Mouse (Mus musculus): ENCODE data around the gene Vav1. TPM values are rescaled to one million over a fixed set of nuclear protein-coding genes. Genes with fewer than 3 reads are reported as not detected.

The Vav1 gene
- polyA plus RNA-seq, 1 experiment from 2014 or later = 2.0 TPM

GRCm38 (mm10) chr17:57349067-57349466 lies 70.2 kb downstream of the Vav1 start:
- 74% methylated on average over 5 of the region's 5 CpGs for WGBS
- Histone ChIP-seq H3K4me3 (ENCODE audit: low read length) (no peak overlapping the region), H3K27ac (ENCODE audit: low read length) (no peak overlapping the region), H3K9me3 (ENCODE audit: low read length) (no peaks in the 10 kb centered on the region), H3K27me3 (ENCODE audit: insufficient read depth, low read length) (no peaks in the 10 kb centered on the region), H3K36me3 (ENCODE audit: insufficient read depth, low read length) (no peaks in the 10 kb centered on the region), H3K4me2 (replicated peaks; ENCODE audit: low read depth, low read length) (no peak overlapping the region), H3K4me1 (ENCODE audit: insufficient read depth, low read length) (no peaks in the 10 kb centered on the region), H3K9ac (replicated peaks; ENCODE audit: low read length) (no peak overlapping the region)
- no peak for ATAC-seq (ENCODE audit: low FRiP score, low TSS enrichment)

GRCm38 (mm10) chr17:57350212-57350611 lies 71.3 kb downstream of the Vav1 start:
- no peaks in the 10 kb centered on the region for H3K9me3 ChIP-seq (ENCODE audit: low read length)
- H3K9ac ChIP-seq (replicated peaks; ENCODE audit: low read length) = no peak overlapping the region
- H3K4me1 ChIP-seq (ENCODE audit: insufficient read depth, low read length) = no peaks in the 10 kb centered on the region
- H3K36me3 ChIP-seq (ENCODE audit: insufficient read depth, low read length) = no peaks in the 10 kb centered on the region
- no peak overlapping the region for H3K4me3 ChIP-seq (ENCODE audit: low read length)
- WGBS = 88% methylated on average over 5 of the region's 5 CpGs
- H3K27ac ChIP-seq (ENCODE audit: low read length) = no peak overlapping the region
- H3K4me2 ChIP-seq (replicated peaks; ENCODE audit: low read depth, low read length) = no peak overlapping the region
- no peaks in the 10 kb centered on the region for H3K27me3 ChIP-seq (ENCODE audit: insufficient read depth, low read length)
- ATAC-seq (ENCODE audit: low FRiP score, low TSS enrichment) = no peak

GRCm38 (mm10) chr17:57351107-57351506 lies 72.2 kb downstream of the Vav1 start:
- H3K4me2 ChIP-seq (replicated peaks; ENCODE audit: low read depth, low read length) = no peak overlapping the region
- no peaks in the 10 kb centered on the region for H3K4me1 ChIP-seq (ENCODE audit: insufficient read depth, low read length)
- H3K9me3 ChIP-seq (ENCODE audit: low read length) = no peaks in the 10 kb centered on the region
- no peak overlapping the region for H3K4me3 ChIP-seq (ENCODE audit: low read length)
- no peak overlapping the region for H3K9ac ChIP-seq (replicated peaks; ENCODE audit: low read length)
- H3K27ac ChIP-seq (ENCODE audit: low read length) = no peak overlapping the region
- no peaks in the 10 kb centered on the region for H3K27me3 ChIP-seq (ENCODE audit: insufficient read depth, low read length)
- WGBS = 92% methylated on average over 9 of the region's 9 CpGs
- no peaks in the 10 kb centered on the region for H3K36me3 ChIP-seq (ENCODE audit: insufficient read depth, low read length)
- ATAC-seq (ENCODE audit: low FRiP score, low TSS enrichment) = no peak

- no peaks in the 10 kb centered on the region for H3K9me3 ChIP-seq (ENCODE audit: low read length)
- 38% methylated on average over 1 of the region's 1 CpGs for WGBS
- no peak for ATAC-seq (ENCODE audit: low FRiP score, low TSS enrichment)
Measured at GRCm38 (mm10) chr17:57358441-57358840, 79.5 kb downstream of the Vav1 start, which contains the start of gene Adgre1. Gene Adgre1, plus strand, starts transcription at chr17:57358691.

GRCm38 (mm10) chr17:57359485-57360241 lies 80.8 kb downstream of the Vav1 start:
- ATAC-seq (ENCODE audit: low FRiP score, low TSS enrichment) = no peak
- H3K36me3 ChIP-seq (ENCODE audit: insufficient read depth, low read length) = no peaks in the 10 kb centered on the region
- no peak overlapping the region for H3K4me2 ChIP-seq (replicated peaks; ENCODE audit: low read depth, low read length)
- H3K27me3 ChIP-seq (ENCODE audit: insufficient read depth, low read length) = no peaks in the 10 kb centered on the region
- no peaks in the 10 kb centered on the region for H3K9me3 ChIP-seq (ENCODE audit: low read length)
- no peak overlapping the region for H3K4me3 ChIP-seq (ENCODE audit: low read length)
- no peaks in the 10 kb centered on the region for H3K4me1 ChIP-seq (ENCODE audit: insufficient read depth, low read length)
- H3K9ac ChIP-seq (replicated peaks; ENCODE audit: low read length) = no peak overlapping the region
- WGBS = 87% methylated on average over 11 of the region's 11 CpGs
- no peak overlapping the region for H3K27ac ChIP-seq (ENCODE audit: low read length)

More at GRCm38 (mm10) chr17:57358441-57358840, 79.5 kb downstream of the Vav1 start, which contains the start of gene Adgre1:
- no peaks in the 10 kb centered on the region for H3K4me1 ChIP-seq (ENCODE audit: insufficient read depth, low read length)
- no peak within 1 kb of the TSS for H3K4me3 ChIP-seq (ENCODE audit: low read length)
- H3K4me2 ChIP-seq (replicated peaks; ENCODE audit: low read depth, low read length) = no peak within 1 kb of the TSS
- H3K27me3 ChIP-seq (ENCODE audit: insufficient read depth, low read length) = no peaks in the 10 kb centered on the region
- no peak within 1 kb of the TSS for H3K27ac ChIP-seq (ENCODE audit: low read length)
- no peak within 1 kb of the TSS for H3K9ac ChIP-seq (replicated peaks; ENCODE audit: low read length)
- H3K36me3 ChIP-seq (ENCODE audit: insufficient read depth, low read length) = no peaks in the 10 kb centered on the region

Other genes starting within 250 kb of the Vav1 start
- 25.6 and 27.9 TPM in 2 replicates for gene Khsrp, start 247.6 kb upstream of the Vav1 start, polyA plus RNA-seq (2015; fragmentation: Nextera tagmentation; extraction: Ambion mirVana)
- not detected in 2 replicates for gene Slc25a41, start 237.4 kb upstream of the Vav1 start, polyA plus RNA-seq (2015; fragmentation: Nextera tagmentation; extraction: Ambion mirVana)
- 61.8 and 69.1 TPM in 2 replicates for gene Crb3, start 220.0 kb upstream of the Vav1 start, polyA plus RNA-seq (2015; fragmentation: Nextera tagmentation; extraction: Ambion mirVana)
- gene Slc25a23, start 219.2 kb upstream of the Vav1 start, polyA plus RNA-seq (2015; fragmentation: Nextera tagmentation; extraction: Ambion mirVana) = 11.2 and 14.0 TPM in 2 replicates
- gene Dennd1c, start 200.6 kb upstream of the Vav1 start, polyA plus RNA-seq (2015; fragmentation: Nextera tagmentation; extraction: Ambion mirVana) = 5.6 and 6.8 TPM in 2 replicates
- 25.2 and 31.8 TPM in 2 replicates for gene Tubb4a, start 191.3 kb upstream of the Vav1 start, polyA plus RNA-seq (2015; fragmentation: Nextera tagmentation; extraction: Ambion mirVana)
- gene Tnfsf9, start 173.8 kb upstream of the Vav1 start, polyA plus RNA-seq (2015; fragmentation: Nextera tagmentation; extraction: Ambion mirVana) = 9.9 and 11.7 TPM in 2 replicates
- not detected in 2 replicates for gene Cd70, start 129.3 kb upstream of the Vav1 start, polyA plus RNA-seq (2015; fragmentation: Nextera tagmentation; extraction: Ambion mirVana)
- 0.09 and 0.19 TPM in 2 replicates for gene Tnfsf14, start 84.9 kb upstream of the Vav1 start, polyA plus RNA-seq (2015; fragmentation: Nextera tagmentation; extraction: Ambion mirVana)
- 1.1 and 2.4 TPM in 2 replicates for gene C3, start 51.0 kb upstream of the Vav1 start, polyA plus RNA-seq (2015; fragmentation: Nextera tagmentation; extraction: Ambion mirVana)
- 39.0 and 42.8 TPM in 2 replicates for gene Gpr108, start 30.7 kb upstream of the Vav1 start, polyA plus RNA-seq (2015; fragmentation: Nextera tagmentation; extraction: Ambion mirVana)
- gene Trip10, start 29.6 kb upstream of the Vav1 start, polyA plus RNA-seq (2015; fragmentation: Nextera tagmentation; extraction: Ambion mirVana) = 52.6 and 55.0 TPM in 2 replicates
- gene Adgre1, start 79.6 kb downstream of the Vav1 start, polyA plus RNA-seq (2015; fragmentation: Nextera tagmentation; extraction: Ambion mirVana) = 4.2 and 5.2 TPM in 2 replicates

All from kidney, embryonic 16.5 days (tissue).